Mouse (Mus musculus): ENCODE results near the gene Bbx.

Bbx gene

DNA sequence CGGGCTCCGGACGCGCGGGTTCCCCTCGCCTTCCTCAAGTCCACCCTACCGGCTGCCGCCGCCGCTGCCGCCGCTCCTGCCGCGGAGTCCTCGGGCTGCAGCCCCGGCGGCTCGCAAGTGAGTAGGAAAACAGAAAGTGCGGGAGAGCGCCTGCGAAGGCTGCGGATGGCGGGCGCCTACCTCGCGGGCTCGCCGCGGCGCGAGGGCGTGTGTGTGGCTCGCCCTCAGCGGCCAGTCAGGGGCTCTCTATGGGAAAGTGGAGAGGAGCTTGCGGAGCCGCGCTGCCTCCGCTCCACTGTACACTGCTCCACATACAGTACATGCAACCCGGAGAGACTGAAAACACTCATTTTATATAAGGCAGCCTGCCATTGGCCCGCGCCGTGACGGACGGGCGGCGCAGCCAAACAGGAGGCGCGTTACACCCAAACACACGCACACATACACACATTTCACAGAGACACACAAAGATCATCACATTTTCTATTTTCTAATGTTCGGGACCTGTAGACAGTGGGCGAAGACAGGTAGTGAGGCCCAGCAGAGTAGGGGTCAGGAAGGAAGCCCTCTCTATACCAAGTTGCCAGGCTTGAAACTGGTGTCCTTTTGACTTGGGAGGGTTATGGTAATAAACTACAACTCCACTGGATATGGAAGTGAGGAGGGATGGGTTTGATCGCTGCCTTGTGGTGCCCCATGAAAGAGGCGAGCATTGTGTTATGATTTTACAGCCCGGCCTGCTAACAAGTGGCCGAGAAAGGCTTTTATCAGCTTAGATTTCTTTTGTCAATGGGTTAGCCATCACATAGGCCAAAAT is at the start of gene Bbx:
TSS of gene Bbx (minus strand) at position 329 of the 817 bp plus-strand sequence.
- DNase-seq (ENCODE audit: low spot score), result peak; percentile 89

DNA sequence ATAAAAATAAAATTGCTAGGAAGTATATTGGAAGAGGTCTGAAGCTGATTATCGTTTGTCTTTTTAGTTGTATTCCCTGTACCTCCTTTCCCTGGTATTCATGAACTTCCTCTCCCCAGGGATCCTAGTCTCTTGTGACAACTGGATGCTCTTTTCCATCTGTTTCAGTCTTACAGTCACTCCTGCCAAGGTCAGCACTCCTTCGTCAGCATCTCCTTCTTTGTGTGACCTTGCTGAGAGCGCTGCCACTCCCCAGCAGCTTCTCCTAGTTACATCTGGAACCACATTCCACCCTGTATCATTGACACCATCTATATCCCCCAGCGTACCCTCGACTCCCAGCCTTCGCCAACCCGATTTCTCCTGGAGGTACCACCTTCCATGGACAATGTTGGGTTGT is 49.7 kb upstream of the Bbx start:
- no peak for DNase-seq (ENCODE audit: low spot score)

GRCm38 (mm10) chr16:50481341-50481740 is 49.2 kb upstream of the Bbx start:
- no peak for DNase-seq (ENCODE audit: low spot score)

GRCm38 (mm10) chr16:50478695-50479094 is 46.5 kb upstream of the Bbx start:
- DNase-seq (ENCODE audit: low spot score), result no peak

DNA sequence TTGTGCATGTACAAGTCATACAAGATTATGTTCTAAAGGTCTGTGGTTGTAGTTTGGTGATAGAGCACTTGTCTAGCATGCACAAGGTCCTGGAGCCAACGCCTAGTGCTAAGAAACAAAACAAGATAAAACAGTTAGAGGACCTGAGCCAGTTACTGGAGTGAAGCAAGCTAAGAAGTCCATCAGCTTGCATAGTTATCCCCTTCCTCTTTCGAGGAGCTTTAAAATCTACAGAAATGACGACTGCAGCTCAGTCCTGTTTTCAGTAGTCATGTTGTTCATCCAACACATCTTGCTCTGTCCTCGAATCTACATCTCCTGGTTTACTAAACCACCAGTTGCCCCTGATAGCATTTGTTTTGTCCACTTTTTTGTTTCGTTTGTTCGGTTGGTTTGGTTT is 45.4 kb upstream of the Bbx start:
- DNase-seq (ENCODE audit: low spot score), result no peak

- DNase-seq (ENCODE audit: low spot score), result no peak
Observed at GRCm38 (mm10) chr16:50462226-50462870, 30.2 kb upstream of the Bbx start.

DNA sequence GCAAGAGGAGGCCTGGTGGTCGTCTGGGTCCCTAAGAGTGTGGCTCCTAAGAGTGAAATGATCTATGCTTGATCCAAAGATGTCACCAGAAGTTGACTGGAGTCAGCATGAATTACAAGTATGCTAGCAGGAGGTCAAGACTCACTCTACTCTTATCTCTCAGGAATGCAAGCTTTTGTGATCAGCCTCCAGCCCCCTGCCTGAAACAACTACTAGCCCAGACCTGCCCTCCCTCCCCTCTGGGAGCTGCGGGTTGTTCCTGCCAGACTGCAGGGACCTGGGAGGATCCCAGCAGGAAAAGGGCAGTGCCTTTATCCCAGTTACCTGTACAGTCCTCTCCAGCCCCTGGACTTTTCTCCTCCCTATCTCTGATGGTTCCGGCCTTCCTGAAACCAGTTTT is 27.0 kb upstream of the Bbx start:
- no peak for DNase-seq (ENCODE audit: low spot score)

DNA sequence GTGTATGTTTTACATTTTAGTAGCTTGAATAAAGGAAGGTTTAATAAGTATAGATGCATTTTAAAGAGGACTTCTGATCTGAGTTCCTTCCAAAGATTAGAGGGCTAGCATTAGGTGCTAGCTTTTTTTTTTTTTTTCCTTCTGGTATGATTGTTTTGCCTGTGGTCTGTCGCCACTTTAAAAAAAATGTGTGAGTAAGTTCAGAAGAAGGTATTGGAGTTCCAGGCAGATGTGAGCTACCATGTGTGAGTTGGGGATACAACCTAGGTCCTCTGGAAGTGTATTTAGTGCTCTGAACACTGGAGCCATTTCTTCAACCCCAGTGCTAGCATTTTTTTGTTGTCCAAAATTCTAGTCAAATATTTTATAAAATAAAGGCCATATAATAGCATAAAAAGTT is 23.9 kb upstream of the Bbx start:
- DNase-seq (ENCODE audit: low spot score), result no peak

- no peak for DNase-seq (ENCODE audit: low spot score)
Observed at GRCm38 (mm10) chr16:50449086-50449485, 16.9 kb upstream of the Bbx start.

DNA sequence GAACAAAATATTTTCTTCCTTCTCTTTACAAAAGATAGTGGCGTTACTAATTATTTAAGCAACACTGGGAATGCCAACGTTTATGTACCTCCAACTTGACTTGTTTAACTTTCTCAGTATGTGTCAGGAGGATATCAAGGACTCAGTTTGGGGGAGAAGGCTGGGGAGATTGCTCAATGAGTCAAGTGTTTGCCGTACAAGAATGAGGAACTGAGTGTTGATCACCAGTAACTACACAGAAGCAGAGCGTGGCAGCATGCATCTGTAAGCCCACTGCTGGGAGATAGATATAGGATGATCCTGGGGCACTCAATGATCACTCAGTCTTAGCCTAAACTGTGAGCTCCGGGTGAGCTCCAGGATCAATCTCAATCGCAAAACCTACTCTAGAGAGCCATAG is 12.8 kb upstream of the Bbx start:
- no peak for DNase-seq (ENCODE audit: low spot score)

DNA sequence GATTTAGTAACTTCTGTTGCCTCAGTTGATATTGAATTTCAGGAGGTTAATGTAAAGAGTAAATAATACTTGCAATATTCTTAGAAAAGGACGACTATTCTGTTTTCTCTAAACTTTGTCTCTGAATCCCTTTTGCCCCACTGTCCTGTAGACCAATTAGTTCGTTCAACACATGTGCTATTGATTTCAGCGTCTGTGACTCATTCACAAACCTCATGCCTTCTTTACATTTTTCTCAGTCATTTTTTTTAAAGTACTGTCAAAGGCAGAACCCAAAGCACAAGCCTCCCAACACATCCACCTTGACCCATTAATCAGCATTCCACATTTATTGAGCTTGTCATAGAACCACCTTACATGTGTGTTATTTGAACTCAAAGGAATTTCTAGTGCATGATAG is 6.6 kb upstream of the Bbx start:
- DNase-seq (ENCODE audit: low spot score), result no peak

DNA sequence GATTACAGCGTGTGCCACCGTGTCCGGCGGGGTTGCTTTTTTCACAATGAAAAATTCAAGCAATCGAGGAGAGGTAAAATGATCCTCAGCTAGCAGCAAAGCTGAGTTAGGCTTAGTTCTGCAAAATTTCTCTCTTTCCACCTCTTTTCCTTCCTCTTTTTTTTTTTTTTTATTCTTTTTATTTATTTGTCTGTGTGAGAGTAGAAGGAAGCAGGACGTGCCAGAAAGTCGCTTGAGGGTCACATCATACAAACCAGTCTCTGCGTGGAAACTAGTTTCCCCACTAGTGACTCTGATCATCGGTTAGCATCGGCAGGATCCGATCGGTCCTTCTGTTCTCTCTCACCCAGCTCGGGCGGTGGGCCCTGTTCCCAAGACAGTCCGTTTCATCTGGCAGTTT is 5.6 kb upstream of the Bbx start:
- no peak for DNase-seq (ENCODE audit: low spot score)

DNA sequence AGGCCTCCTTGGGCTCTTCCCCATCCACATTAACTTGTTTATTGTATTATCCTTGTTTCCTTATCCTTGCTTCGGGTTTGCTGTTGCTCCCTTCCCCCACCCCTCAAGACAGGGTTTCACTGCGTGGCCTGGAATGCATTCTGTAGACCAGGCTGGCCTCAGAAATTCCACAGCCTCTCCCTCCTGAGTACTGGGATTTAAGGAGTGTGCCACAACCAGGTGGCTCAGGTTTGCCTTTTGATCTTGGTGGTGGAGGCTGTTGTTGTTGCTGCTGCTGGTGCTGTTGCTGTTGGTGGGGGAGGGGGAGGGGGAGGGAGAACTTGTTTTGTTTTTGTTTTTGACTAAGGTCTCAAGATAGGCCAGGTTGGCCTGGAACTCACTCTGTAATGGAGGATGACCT is 5.1 kb upstream of the Bbx start:
- no peak for DNase-seq (ENCODE audit: low spot score)

DNA sequence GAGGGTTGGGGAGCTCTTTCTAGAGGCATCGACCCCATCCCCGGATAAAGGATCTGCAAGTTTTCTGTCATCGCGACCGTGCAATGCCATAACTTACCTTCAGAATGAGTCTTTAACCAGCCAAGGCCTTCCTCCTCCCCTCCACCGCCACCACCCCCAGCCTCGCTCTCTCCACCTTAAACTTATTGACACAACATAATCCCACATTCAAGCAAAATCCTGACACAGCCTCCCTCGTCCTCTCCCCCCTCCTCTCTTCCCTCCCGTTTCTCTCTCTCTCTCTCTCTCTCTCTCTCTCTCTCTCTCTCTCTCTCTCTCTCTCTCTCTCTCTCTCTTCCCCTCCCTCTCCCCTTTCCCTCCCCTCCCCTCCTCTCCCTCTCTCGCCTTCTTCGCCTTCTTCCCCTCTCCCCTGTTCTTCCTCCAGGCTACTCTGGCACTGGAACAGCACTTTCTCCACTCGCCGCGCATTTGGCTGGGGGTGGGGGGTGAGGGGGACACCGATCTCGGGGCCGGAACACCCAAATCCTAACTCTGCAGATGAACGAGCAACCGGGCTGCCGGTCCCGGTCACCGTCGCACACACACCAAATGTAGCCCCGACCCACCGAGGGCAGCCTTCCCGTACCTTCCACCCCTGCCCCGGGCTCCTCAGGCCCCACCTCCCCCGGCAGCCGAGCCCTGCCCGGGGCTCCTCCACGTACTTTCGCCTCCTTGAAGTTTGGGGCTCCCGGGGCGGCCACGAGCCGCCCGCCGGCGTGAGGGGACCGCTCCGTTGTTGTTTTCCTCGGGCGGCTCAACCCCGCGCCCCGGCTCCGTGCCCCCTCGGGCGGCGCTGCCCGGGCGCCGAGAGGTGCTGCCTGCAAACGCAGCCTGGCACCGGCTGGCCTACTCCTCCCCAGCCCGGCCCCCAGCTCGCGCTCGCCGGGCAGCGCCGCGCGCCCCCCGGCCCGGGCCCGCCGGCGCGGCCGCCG is 894 bp downstream of the Bbx start:
- peak; percentile 67 for DNase-seq (ENCODE audit: low spot score)

DNA sequence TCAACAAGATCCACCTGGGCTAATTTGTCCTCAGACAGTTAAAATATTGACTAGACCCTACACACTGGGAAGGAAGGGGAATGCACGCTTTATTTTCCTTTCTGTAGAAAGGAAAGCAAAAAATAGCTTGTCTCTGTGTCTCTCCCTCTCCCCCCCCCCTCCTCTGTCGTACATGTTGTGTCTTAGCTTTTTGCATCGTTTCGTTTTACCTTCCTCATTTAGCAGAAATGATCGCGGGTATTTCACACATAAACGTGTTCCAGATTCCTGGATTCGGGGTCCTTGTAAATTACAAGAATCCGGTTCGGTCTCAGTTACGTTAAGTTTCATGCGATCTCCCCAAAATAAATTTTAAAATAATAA is 1.7 kb downstream of the Bbx start:
- DNase-seq (ENCODE audit: low spot score), result peak; percentile 70

DNA sequence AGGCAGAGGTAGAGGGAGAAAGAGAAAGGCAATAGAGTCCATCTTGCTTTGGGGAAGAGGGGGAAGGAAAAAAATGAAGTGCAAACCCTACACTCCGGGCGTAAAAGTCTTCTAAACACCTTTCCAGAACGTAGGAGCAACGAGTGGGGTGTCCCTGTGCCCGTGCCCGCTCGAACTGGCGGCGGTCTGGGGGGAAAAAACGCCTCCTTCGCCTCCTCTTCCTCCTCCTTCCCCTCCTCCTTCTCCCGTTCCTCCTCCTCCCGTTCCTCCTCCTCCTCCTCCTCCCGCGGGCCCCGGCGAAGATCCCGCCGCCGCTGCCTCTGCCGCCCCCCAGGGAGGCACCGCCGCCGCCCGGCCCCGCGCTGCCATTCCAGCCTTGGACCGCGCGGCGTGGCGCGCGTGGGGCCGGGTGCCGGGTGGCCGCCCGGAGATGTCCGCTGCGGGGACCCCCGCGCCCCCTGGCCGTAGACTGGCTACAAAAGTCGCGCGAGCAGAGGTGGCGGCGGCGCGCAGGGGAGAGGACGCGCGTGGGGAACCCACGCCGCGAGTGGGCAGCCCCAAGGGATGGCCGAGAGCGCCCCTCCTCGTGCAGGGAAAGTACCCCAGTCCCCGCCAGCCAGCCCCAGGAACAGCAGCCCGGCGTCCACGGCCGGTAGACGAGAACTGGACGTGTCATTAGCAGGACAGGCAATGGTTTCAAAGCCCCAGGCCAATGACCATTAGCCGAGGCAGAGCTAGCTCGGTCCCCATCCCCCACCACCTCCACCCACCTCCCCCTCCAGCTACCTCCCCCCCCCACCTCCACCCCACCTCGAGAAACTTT is 2.3 kb downstream of the Bbx start:
- peak; percentile 75 for DNase-seq (ENCODE audit: low spot score)

GRCm38 (mm10) chr16:50428871-50429691 is 3.1 kb downstream of the Bbx start:
- DNase-seq (ENCODE audit: low spot score), result peak; percentile 52

DNA sequence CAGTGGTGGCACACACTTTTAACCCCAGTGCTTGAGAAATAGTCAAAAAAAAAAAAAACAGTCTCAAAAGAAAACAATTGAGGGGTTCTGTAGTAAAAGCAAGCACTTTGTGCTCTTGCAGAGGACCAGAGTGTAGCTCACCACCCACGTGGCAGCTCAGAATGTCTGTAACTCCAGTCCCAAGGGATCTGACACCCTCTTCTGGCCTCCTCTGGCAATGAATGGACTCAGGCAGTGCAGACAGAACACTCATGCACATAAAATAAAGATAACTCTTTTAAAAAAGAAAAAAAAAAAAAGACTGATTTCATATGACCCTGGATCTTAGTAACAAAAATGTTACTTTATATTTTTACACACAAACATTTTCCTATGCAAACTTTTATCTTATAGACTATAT is 12.1 kb downstream of the Bbx start:
- DNase-seq (ENCODE audit: low spot score), result peak; percentile 15

DNA sequence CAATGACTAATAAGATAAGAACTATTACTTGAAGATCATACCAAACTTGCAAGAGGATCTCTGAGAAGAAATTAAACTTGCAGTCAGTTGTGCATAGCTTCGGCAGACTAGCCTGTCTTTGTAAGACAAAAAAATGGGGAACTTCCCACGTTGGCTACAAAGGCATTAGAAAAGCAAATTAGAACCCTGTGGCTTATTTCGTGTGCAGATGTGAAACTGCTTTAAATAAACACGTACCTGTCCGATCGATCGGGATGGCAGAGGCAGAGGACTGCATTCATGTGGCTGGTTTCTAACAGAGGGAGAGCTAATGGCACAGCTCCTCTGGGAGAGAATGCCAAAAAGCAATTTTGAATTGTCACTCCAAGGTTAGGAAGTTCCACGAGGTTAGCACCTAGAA is 16.8 kb downstream of the Bbx start:
- no peak for DNase-seq (ENCODE audit: low spot score)

DNA sequence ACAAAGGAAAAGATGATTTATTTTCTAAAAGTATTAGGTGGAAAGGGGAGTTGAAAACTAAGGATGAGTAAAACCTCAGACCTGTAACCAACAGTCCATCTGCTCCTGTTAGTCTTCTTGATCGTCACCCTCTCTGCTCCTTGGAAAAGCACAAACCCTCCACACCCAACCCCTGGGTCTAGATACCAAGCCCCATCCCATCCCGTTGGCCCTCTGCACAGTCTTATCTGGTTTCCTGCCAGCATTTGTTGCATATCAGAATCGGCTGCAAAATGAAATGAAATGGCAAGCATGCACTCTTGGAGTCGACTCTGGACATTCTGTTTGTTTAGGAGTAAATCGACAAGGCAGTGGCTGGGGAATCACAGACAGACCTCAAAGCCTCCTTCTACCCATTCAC is 29.3 kb downstream of the Bbx start:
- no peak for DNase-seq (ENCODE audit: low spot score)

DNA sequence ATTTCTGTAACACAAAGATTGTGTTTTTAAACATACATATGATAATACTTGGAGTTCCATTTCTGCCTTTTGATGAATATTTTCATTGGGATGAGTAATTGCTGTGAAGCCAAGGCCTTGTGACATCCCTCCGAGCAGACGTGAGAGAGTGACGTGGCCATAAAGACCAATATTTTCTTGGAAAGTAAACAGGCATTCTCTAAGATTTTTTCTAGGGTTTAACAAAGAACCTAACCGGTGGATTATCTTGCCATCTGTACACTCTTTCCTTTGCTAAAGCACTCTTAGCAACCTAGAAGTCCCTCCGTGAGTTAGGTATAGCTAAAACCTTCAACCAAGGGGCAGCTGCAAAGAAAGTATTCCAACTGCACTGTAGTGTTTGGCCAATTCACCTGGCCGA is 32.4 kb downstream of the Bbx start:
- no peak for DNase-seq (ENCODE audit: low spot score)
